Mouse (Mus musculus) C2C12 (cell line): Measurements from ENCODE around the gene Gli1.

Experiments used
- CEBPB ChIP-seq: IDR thresholded peaks from one replicate; pipeline ENCODE4 v1.6.1; 2011; ENCODE audit warnings: low read depth, mild to moderate bottlenecking, control low read depth, moderate library complexity
- CTCF ChIP-seq: IDR thresholded peaks from one replicate; pipeline ENCODE4 v1.5.1; 2011; ENCODE audit not compliant: control insufficient read depth, insufficient read depth, insufficient read length
- MAX ChIP-seq: IDR thresholded peaks from one replicate; pipeline ENCODE4 v1.6.1; 2011; ENCODE audit warnings: mild to moderate bottlenecking, control low read depth
- MYOD1 ChIP-seq: IDR thresholded peaks from one replicate; pipeline ENCODE4 v1.6.1; 2011; ENCODE audit warnings: low read depth; ENCODE audit not compliant: control insufficient read depth, insufficient read length
- MYOG ChIP-seq: IDR thresholded peaks from one replicate; pipeline ENCODE4 v1.6.1; 2011; ENCODE audit not compliant: control insufficient read depth, insufficient read length; ENCODE audit errors: extremely low read depth
- USF1 ChIP-seq: IDR thresholded peaks from one replicate; pipeline ENCODE4 v1.6.1; 2011; ENCODE audit warnings: low read depth, mild to moderate bottlenecking, control low read depth, moderate library complexity

- TF ChIP-seq USF1 (no peak), MYOD1 (no peak), CTCF (no peak), MYOG (no peak), MAX (no peak), CEBPB (no peak)
These were observed 57.6 kb downstream of the Gli1 start for GRCm38 (mm10) chr10:127284105-127284622.
